Mouse (Mus musculus) embryonic facial prominence, embryonic 15.5 days (tissue): ENCODE data around the gene H1f0. TPM values are rescaled to one million over a fixed set of nuclear protein-coding genes. Genes with fewer than 3 reads are reported as not detected.

ENCODE experiments used
- ATAC-seq: fragments of 200-750 bp; cut with Nextera tagmentation; 2 replicates; pipeline ENCODE4 v1.8.0; 2017; ENCODE audit warnings: low read depth, moderate TSS enrichment; ENCODE audit not compliant: insufficient number of reproducible peaks, low FRiP score, low TSS enrichment
- H3K27ac ChIP-seq: fragments of 300-500 bp; sonication (generic); replicated peaks from 2 replicates; pipeline ENCODE4 v1.5.1; 2015; ENCODE audit warnings: mild to moderate bottlenecking, inconsistent platforms
- H3K27me3 ChIP-seq: fragments of 300-500 bp; sonication (generic); 2 replicates; pipeline ENCODE4 v1.6.1; 2015; ENCODE audit warnings: inconsistent platforms
- H3K36me3 ChIP-seq: fragments of 300-500 bp; sonication (generic); 2 replicates; pipeline ENCODE4 v1.6.1; 2015; ENCODE audit warnings: mild to moderate bottlenecking, inconsistent platforms
- H3K4me1 ChIP-seq: fragments of 300-500 bp; sonication (generic); 2 replicates; pipeline ENCODE4 v1.6.1; 2015; ENCODE audit warnings: inconsistent platforms
- H3K4me2 ChIP-seq: fragments of 300-500 bp; sonication (generic); replicated peaks from 2 replicates; pipeline ENCODE4 v1.6.1; 2015; ENCODE audit warnings: mild to moderate bottlenecking, inconsistent platforms
- H3K4me3 ChIP-seq: fragments of 300-500 bp; sonication (generic); replicated peaks from 2 replicates; pipeline ENCODE4 v1.5.1; 2015; ENCODE audit warnings: mild to moderate bottlenecking, inconsistent platforms
- H3K9ac ChIP-seq: fragments of 300-500 bp; sonication (generic); 2 replicates; pipeline ENCODE4 v1.6.1; 2015; ENCODE audit warnings: inconsistent platforms
- H3K9me3 ChIP-seq: fragments of 300-500 bp; sonication (generic); replicated peaks from 2 replicates; pipeline ENCODE4 v1.6.1; 2016; ENCODE audit warnings: inconsistent platforms
- WGBS: fragments of 180-500 bp; shearing (Covaris S2); methylation state at CpG from one replicate; pipeline ENCODE4 v1.1.7; 2015; 5-methylcytosine and 5-hydroxymethylcytosine counted together
- polyA plus RNA-seq: library from polyadenylated mRNA; unstranded; fragments of >200 nt; fragmentation: Nextera tagmentation; extraction: Ambion mirVana; gene quantifications from 2 replicates; pipeline ENCODE4 v1.2.1, GENCODE M21; 2015

H1f0 gene
- polyA plus RNA-seq, 1 experiment from 2014 or later: 582 TPM

DNA sequence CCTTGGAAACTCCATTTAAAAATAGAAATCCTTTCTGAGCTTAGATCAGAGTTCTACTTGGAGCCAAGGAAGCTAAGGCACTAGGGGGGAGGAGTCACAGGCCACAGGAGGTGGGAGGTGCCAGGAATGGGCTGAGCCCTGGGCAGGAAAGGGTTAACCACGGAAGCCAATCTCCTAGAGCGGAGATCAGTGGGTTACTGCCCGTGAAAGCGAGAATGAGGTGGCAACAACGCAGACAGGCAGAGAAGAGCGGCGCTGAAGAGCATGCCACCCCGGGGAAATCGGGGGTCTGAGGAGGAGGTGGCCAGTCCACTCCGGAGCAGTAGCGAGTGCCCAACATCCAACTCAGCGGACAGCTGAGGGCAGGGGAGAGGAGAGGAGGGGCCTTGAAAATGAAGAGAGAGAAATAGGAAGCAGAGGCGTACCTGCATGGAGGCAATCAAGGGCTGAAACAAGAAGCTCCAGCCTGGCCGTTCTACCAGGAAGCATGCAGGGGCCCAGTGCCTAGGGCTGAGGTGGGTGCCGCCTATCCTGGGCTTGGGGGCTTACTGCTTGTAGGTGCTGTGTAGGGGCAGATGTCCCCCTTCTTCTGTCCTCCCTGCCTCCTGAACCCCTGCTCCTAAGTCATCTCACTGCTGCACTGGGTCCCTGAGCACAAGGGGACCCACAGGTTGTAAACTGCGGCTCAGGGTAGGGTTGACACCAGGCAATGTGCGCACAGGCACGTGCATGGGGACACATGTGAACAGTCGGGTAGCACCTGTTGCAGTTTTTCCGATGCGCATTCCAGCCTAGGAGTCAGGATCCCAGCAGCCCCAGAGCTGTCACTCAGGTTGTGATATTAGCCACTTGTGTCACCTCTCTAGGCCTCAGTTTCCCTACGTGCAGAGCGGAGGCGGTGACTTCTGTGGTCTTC lies 12.5 kb downstream of the H1f0 start:
- no peak for ATAC-seq
- Histone ChIP-seq H3K36me3 (peaks cover 17% of the 10 kb centered on the region), H3K4me2 (peak overlapping the region; percentile 50), H3K9ac (no peak overlapping the region), H3K4me3 (peak overlapping the region; percentile 30), H3K4me1 (peaks cover 44% of the 10 kb centered on the region), H3K27ac (no peak overlapping the region), H3K27me3 (peaks cover 46% of the 10 kb centered on the region), H3K9me3 (no peaks in the 10 kb centered on the region)
- 18% methylated on average over 24 of the region's 24 CpGs for WGBS

DNA sequence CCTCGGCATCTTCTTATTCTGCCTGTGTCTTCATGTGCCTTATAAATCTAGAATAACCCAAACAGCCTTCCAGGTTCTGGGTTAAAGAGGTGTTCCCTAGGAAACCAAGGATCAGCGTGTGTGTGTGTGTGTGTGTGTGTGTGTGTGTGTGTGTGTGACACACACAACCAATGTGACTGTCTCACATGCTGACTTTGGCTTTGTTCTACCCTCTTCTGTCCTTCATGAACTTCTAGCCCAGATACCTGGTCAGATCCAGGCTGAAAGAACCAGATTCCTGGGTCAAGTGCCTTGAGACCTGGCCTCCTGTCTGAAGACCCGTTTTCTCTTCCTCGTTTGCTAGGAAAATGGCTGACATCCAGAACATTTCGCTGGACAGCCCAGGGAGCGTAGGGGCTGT lies 13.3 kb downstream of the H1f0 start, which contains the start of gene Galr3:
TSS of gene Galr3 (plus strand) at position 301 of the 400 bp plus-strand sequence.
- Histone ChIP-seq H3K9me3 (no peaks in the 10 kb centered on the region), H3K27ac (no peak within 1 kb of the TSS), H3K27me3 (peaks cover 46% of the 10 kb centered on the region), H3K9ac (peak within 1 kb of the TSS; percentile 50), H3K36me3 (peaks cover 9% of the 10 kb centered on the region; the same call in 1 of the 2 replicates), H3K4me1 (peaks cover 44% of the 10 kb centered on the region), H3K4me3 (peak within 1 kb of the TSS; percentile 60), H3K4me2 (peak within 1 kb of the TSS; percentile 98)
- 73% methylated on average over 6 of the region's 6 CpGs for WGBS
- no peak for ATAC-seq

DNA sequence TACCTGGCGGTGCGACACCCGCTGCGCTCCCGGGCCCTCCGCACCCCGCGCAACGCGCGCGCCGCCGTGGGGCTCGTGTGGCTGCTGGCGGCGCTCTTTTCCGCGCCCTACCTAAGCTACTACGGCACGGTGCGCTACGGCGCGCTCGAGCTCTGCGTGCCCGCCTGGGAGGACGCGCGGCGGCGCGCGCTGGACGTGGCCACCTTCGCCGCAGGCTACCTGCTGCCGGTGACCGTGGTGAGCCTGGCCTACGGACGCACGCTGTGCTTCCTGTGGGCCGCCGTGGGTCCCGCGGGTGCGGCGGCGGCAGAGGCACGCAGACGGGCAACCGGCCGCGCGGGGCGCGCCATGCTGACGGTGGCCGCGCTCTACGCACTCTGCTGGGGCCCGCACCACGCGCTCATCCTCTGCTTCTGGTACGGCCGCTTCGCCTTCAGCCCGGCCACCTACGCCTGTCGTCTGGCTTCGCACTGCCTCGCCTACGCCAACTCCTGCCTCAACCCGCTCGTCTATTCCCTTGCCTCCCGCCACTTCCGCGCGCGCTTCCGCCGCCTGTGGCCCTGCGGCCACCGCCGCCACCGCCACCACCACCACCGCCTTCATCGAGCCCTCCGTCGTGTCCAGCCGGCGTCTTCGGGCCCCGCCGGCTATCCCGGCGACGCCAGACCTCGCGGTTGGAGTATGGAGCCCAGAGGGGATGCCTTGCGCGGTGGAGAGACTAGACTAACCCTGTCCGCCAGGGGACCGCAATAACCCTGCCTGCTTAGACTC lies 14.7 kb downstream of the H1f0 start:
- Histone ChIP-seq H3K9me3 (no peaks in the 10 kb centered on the region), H3K27me3 (peaks cover 46% of the 10 kb centered on the region), H3K36me3 (no peaks in the 10 kb centered on the region), H3K4me2 (peak overlapping the region; percentile 98), H3K4me3 (peak overlapping the region; percentile 60), H3K9ac (peak overlapping the region; percentile 50), H3K27ac (no peak overlapping the region), H3K4me1 (peaks cover 40% of the 10 kb centered on the region)
- ATAC-seq: no peak
- under 1% methylated on average over 88 of the region's 105 CpGs for WGBS

DNA sequence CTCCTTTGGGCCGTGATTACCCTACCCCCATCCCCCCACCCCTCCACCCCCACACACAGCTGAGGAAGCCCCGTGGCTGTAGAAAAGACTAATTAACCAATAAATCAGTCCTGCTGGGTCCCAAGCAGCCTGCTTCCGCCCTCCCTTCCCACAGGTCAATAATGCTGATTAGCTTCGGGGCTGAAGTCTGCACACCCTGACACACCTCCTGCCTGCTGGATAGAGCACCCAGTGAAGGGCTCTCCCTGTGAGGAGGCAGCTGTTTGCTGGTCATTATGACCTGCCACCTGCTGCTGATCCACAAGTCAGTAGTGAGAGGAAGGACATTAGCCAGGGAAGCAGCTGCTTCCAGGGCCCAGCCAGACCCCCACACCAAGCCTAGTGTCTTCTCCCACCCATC lies 16.6 kb downstream of the H1f0 start:
- ATAC-seq: no peak
- Histone ChIP-seq H3K4me3 (no peak overlapping the region), H3K27me3 (peaks cover 43% of the 10 kb centered on the region), H3K36me3 (no peaks in the 10 kb centered on the region), H3K27ac (no peak overlapping the region), H3K9me3 (no peaks in the 10 kb centered on the region), H3K4me2 (no peak overlapping the region), H3K4me1 (peaks cover 28% of the 10 kb centered on the region), H3K9ac (no peak overlapping the region)
- 10% methylated on average over 4 of the region's 4 CpGs for WGBS

DNA sequence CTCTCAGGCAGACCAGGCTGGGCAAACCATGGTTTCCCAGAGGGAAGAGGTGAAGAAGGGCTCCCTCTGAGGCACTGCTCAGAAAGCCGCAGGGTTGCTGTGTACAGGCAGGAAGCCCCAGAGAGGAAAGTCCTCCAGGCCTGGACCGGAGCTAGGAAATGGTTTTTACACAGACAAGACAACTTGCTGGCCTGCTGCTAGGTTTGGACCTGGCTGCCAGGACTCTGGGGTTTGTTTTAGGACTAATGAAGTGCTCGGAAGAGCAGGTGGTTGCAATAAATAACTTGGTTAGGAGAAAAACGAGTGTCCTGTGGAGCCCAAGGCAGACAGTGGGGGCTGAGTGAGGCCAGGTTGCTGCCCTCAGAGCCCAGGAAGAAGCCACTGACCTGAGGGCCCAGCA lies 19.9 kb downstream of the H1f0 start:
- H3K9ac ChIP-seq: no peak overlapping the region
- no peak for ATAC-seq
- WGBS: 64% methylated on average over 4 of the region's 4 CpGs

DNA sequence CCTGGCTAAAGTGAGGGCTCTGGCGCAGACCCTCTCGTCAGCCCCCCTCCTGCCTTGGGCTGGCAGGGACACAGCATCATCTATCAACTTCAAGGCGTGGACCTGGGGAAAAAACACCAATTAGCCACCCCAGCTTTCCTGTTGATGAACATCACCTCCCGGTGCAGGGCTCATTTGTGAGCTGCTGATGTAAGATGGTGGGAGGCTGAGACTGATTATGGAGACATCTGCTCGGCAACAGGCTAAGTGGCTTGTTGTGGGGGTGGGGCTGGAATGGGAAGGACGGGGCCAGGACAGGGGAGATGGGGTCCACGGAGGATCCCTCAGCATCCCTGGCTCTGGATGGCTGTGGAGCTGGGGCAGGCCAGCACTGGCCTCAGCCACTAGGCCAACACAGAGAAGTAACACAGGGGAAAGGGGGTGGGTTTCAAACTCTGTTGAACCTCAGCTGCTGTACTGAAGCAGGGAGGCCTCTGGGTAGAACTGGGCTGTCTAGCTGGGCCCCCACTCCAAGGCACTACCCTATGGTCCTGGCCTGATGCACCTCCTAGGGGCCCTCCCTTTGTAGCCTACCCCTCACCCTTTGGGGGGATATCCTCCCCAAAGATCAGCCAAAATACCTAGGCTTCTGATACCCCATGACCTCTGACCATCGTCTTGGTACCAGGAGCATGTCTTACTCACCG lies 22.1 kb downstream of the H1f0 start:
- Histone ChIP-seq H3K27ac (no peak overlapping the region), H3K9ac (no peak overlapping the region), H3K27me3 (no peaks in the 10 kb centered on the region), H3K4me2 (no peak overlapping the region), H3K36me3 (peaks cover 35% of the 10 kb centered on the region), H3K9me3 (no peaks in the 10 kb centered on the region), H3K4me1 (peaks cover 5% of the 10 kb centered on the region; the same call in 1 of the 2 replicates), H3K4me3 (no peak overlapping the region)
- peak; percentile 25; the same call in 1 of the 2 replicates for ATAC-seq
- 51% methylated on average over 9 of the region's 9 CpGs for WGBS

More for the DNA sequence above, 19.9 kb downstream of the H1f0 start:
- Histone ChIP-seq H3K4me2 (no peak overlapping the region), H3K36me3 (peaks cover 14% of the 10 kb centered on the region), H3K4me1 (peaks cover 7% of the 10 kb centered on the region), H3K4me3 (no peak overlapping the region), H3K9me3 (no peaks in the 10 kb centered on the region), H3K27me3 (peaks cover 15% of the 10 kb centered on the region), H3K27ac (no peak overlapping the region)

DNA sequence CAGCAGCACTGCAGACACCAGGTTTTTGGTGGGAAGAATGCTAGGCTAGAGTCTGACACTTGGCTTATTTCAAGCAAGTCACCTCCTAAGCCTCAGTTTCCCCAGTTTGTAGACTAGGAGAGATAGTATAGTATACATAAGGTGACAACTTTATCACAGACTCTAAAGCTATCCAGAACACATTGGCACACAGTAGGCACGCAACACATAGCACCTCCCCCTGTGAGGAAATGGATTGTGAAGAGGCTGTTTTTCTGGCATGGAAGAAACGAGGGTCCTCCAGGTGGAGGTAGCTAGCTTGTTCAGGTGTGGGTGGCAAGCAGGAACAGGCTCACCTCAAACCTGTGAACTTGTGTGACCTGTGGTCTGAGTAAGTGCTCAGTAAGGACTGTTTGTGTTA lies 22.7 kb downstream of the H1f0 start:
- H3K4me1 ChIP-seq: peaks cover 5% of the 10 kb centered on the region; the same call in 1 of the 2 replicates
- no peak overlapping the region for H3K9ac ChIP-seq
- 76% methylated on average over 2 of the region's 2 CpGs for WGBS
- no peak overlapping the region for H3K4me3 ChIP-seq
- no peak overlapping the region for H3K4me2 ChIP-seq
- no peaks in the 10 kb centered on the region for H3K27me3 ChIP-seq
- no peaks in the 10 kb centered on the region for H3K9me3 ChIP-seq
- H3K36me3 ChIP-seq: peaks cover 42% of the 10 kb centered on the region
- no peak overlapping the region for H3K27ac ChIP-seq
- no peak for ATAC-seq

DNA sequence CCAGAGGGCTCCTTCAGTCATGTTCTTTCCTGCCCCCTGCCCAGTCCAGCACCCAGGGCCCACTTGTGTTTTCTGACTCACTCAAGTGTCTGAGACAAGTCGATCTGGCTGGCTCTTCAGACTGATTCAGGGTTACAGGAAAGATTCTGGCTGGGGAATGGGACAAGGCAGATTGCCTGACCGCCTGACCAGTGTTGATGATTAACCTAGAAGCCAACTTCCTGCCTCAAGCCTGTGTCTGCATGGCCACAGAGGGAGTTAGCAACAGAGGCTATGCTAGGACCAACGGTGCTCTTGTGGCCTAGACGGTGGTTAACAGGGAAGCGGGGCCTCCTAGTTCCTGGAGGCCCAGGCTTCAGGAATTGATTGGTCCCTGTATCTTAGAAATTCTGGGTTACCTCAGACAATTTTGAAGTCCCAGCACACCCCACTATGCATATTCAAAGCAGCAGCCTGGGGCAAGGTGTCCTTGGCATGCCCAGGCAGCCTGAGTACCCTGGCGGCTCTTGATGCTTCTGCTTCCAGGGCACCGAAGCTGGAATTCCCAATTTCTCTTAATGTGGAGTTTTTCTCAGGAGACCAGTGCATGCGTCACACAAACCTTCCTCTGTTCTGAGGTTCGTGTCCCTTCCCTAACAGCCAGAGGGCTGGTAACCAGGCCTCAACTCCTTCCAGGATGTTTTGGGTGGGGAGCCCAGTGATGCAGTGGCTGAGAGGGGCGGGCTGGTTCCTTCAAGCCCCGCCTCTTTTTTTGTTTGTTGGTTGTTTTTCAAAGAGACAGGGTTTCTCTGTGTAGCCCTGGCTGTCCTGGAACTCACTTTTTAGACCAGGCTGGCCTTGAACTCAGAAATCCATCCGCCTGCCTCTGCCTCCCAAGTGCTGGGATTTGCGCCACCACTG lies 23.5 kb downstream of the H1f0 start:
- peaks cover 5% of the 10 kb centered on the region; the same call in 1 of the 2 replicates for H3K4me1 ChIP-seq
- H3K9ac ChIP-seq: no peak overlapping the region
- no peak overlapping the region for H3K4me2 ChIP-seq
- 59% methylated on average over 13 of the region's 13 CpGs for WGBS
- peaks cover 49% of the 10 kb centered on the region for H3K36me3 ChIP-seq
- no peaks in the 10 kb centered on the region for H3K27me3 ChIP-seq
- H3K4me3 ChIP-seq: no peak overlapping the region
- no peak for ATAC-seq
- no peak overlapping the region for H3K27ac ChIP-seq
- no peaks in the 10 kb centered on the region for H3K9me3 ChIP-seq

DNA sequence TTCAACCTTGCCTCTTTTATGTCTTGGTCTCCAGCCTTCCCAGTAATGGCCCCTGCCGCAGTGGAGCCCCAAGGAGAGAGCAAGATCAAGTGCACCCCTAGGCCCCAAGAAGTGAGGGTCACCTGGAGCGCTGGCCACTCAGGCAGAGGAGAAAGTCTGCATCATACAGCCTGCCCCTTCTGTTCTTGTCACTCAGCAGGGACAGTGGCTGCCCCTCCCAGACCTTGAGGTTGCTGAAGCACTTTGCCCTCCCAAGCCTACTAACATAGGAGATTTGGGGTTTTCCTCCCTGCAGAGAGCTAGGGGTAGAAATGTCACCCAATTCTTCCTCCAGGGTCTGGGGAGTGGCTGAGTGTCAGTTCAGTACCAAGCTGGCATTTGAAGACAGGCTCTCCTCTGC lies 24.1 kb downstream of the H1f0 start:
- whole genome bisulfite sequencing: 88% methylated on average over 2 of the region's 2 CpGs
- no peak overlapping the region for H3K27ac ChIP-seq
- no peak overlapping the region for H3K4me3 ChIP-seq
- peaks cover 56% of the 10 kb centered on the region for H3K36me3 ChIP-seq
- H3K9ac ChIP-seq: no peak overlapping the region
- no peak for ATAC-seq
- H3K4me1 ChIP-seq: peaks cover 5% of the 10 kb centered on the region; the same call in 1 of the 2 replicates
- H3K27me3 ChIP-seq: no peaks in the 10 kb centered on the region
- H3K4me2 ChIP-seq: no peak overlapping the region
- H3K9me3 ChIP-seq: no peaks in the 10 kb centered on the region

DNA sequence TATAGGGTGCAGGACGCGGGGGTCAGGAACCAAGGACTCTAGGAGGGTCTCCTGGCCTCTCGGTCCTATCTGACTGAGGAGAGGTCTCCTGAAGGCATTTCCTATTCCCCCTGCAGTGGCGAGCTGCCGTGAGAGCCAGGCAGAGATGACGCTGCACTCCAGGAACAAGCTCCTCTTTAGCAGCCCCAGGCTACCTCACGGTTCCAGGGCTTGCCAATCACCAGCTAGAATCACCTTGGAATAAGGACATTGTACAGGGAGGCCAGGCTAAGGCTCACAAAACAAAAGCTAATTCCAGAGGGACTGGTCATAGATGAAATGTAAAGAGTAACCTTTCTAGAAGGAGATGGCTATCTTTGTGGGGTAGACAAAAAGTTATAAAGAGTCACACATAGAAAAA lies 28.4 kb downstream of the H1f0 start:
- WGBS: 89% methylated on average over 7 of the region's 7 CpGs
- no peak overlapping the region for H3K27ac ChIP-seq
- no peak overlapping the region for H3K9ac ChIP-seq
- no peak overlapping the region for H3K4me2 ChIP-seq
- H3K9me3 ChIP-seq: no peaks in the 10 kb centered on the region
- no peak overlapping the region for H3K4me3 ChIP-seq
- no peaks in the 10 kb centered on the region for H3K27me3 ChIP-seq
- ATAC-seq: no peak
- H3K4me1 ChIP-seq: peaks cover 10% of the 10 kb centered on the region; the same call in 1 of the 2 replicates
- peaks cover 92% of the 10 kb centered on the region for H3K36me3 ChIP-seq
